Mouse (Mus musculus) MEL (cell line): Measurements from ENCODE around the gene Cdca7l. TPM values are rescaled to one million over a fixed set of nuclear protein-coding genes. Genes with fewer than 3 reads are reported as not detected.

ENCODE experiments used
- DNase-seq: peaks from one replicate; pipeline ENCODE4 v3.0.0; 2011; ENCODE audit warnings: low read depth, low spot score
- H3K27ac ChIP-seq: 2 replicates; pipeline ENCODE4 v1.5.1; 2012; ENCODE audit warnings: low read depth, mild to moderate bottlenecking, control low read depth, low read length, moderate library complexity; ENCODE audit not compliant: control insufficient read depth
- H3K27me3 ChIP-seq, 2 experiments: fragments of 150-350 bp in 1 of 2; sonication (generic) in 1 of 2; 2 replicates each; pipeline ENCODE4 v1.6.1; 2012; ENCODE audit warnings: low read length in 2 of 2, mild to moderate bottlenecking in 2 of 2, improper control_type of control experiment in 1 of 2, moderate library complexity in 1 of 2; ENCODE audit not compliant: insufficient read depth in 2 of 2, control insufficient read depth in 1 of 2
- H3K36me3 ChIP-seq, 2 experiments: 2 replicates each; pipeline ENCODE4 v1.6.1; 2012 to 2014; ENCODE audit warnings: low read length in 2 of 2, improper control_type of control experiment in 1 of 2, inconsistent platforms in 1 of 2, mild to moderate bottlenecking in 1 of 2; ENCODE audit not compliant: insufficient read depth in 2 of 2, control insufficient read depth in 1 of 2
- H3K4me1 ChIP-seq, 2 experiments: fragments of 150-350 bp in 1 of 2; sonication (generic) in 1 of 2; 2 replicates each; pipeline ENCODE4 v1.6.1; 2012; ENCODE audit warnings: low read length in 2 of 2, improper control_type of control experiment in 1 of 2, mild to moderate bottlenecking in 1 of 2; ENCODE audit not compliant: insufficient read depth in 2 of 2, control insufficient read depth in 1 of 2
- H3K4me3 ChIP-seq, 2 experiments: fragments of 150-350 bp in 1 of 2; sonication (generic) in 1 of 2; 2 replicates each; pipeline ENCODE4 v1.5.1; 2012; ENCODE audit warnings: low read depth in 2 of 2, low read length in 2 of 2, mild to moderate bottlenecking in 2 of 2, moderate library complexity in 2 of 2, control low read depth in 1 of 2, improper control_type of control experiment in 1 of 2; ENCODE audit not compliant: control insufficient read depth in 1 of 2, insufficient read depth in 1 of 2
- H3K79me2 ChIP-seq: 2 replicates; pipeline ENCODE4 v1.6.1; 2012; ENCODE audit warnings: mild to moderate bottlenecking, low read length, moderate library complexity; ENCODE audit not compliant: control insufficient read depth, poor library complexity, insufficient read depth
- H3K9ac ChIP-seq: 2 replicates; pipeline ENCODE4 v1.6.1; 2012; ENCODE audit warnings: low read depth, mild to moderate bottlenecking, control low read depth, low read length, moderate library complexity; ENCODE audit not compliant: control insufficient read depth, poor library complexity, severe bottlenecking
- H3K9me3 ChIP-seq: fragments of 150-350 bp; sonication (generic); replicated peaks from 2 replicates; pipeline ENCODE4 v1.6.1; 2012; ENCODE audit warnings: mild to moderate bottlenecking, low read length, improper control_type of control experiment, moderate library complexity; ENCODE audit not compliant: insufficient read depth
- CHD1 ChIP-seq: IDR thresholded peaks from 2 replicates; pipeline ENCODE4 v1.6.1; 2012; ENCODE audit warnings: low read depth, mild to moderate bottlenecking, inconsistent platforms, low read length, improper control_type of control experiment
- CTCF ChIP-seq, 3 experiments: IDR thresholded peaks in 2 of 3; conservative IDR thresholded peaks in 1 of 3; 2 replicates each; pipeline ENCODE4 v1.5.1; 2011 to 2012; ENCODE audit warnings: low read length in 3 of 3, low read depth in 2 of 3, mild to moderate bottlenecking in 2 of 3, improper control_type of control experiment in 1 of 3, inconsistent platforms in 1 of 3, mixed read lengths in 1 of 3, moderate library complexity in 1 of 3; ENCODE audit not compliant: control insufficient read depth in 1 of 3, insufficient read depth in 1 of 3, poor library complexity in 1 of 3, severe bottlenecking in 1 of 3
- ELF1 ChIP-seq: IDR thresholded peaks from 2 replicates; pipeline ENCODE4 v1.6.1; 2014; ENCODE audit warnings: low read depth, mild to moderate bottlenecking, inconsistent platforms, low read length, improper control_type of control experiment, moderate library complexity
- EP300 ChIP-seq, 2 experiments: IDR thresholded peaks; 2 replicates each; pipeline ENCODE4 v1.6.1; 2011; ENCODE audit warnings: improper control_type of control experiment in 2 of 2, low read length in 2 of 2, low read depth in 1 of 2, mild to moderate bottlenecking in 1 of 2
- ETS1 ChIP-seq: IDR thresholded peaks from 2 replicates; pipeline ENCODE4 v1.6.1; 2012; ENCODE audit warnings: low read depth, mild to moderate bottlenecking, inconsistent platforms, low read length, improper control_type of control experiment, moderate library complexity
- GABPA ChIP-seq: IDR thresholded peaks from 2 replicates; pipeline ENCODE4 v1.6.1; 2012; ENCODE audit warnings: low read depth, mild to moderate bottlenecking, inconsistent platforms, low read length, improper control_type of control experiment, moderate library complexity
- GATA1 ChIP-seq: IDR thresholded peaks from 2 replicates; pipeline ENCODE4 v1.6.1; 2011; ENCODE audit warnings: low read depth, low read length, improper control_type of control experiment
- JUND ChIP-seq: IDR thresholded peaks from 2 replicates; pipeline ENCODE4 v1.6.1; 2011; ENCODE audit warnings: low read depth, mild to moderate bottlenecking, improper control_type of control experiment, low read length
- MAFK ChIP-seq: IDR thresholded peaks from 2 replicates; pipeline ENCODE4 v1.6.1; 2011; ENCODE audit warnings: low read depth, mild to moderate bottlenecking, low read length, improper control_type of control experiment, borderline replicate concordance
- MXI1 ChIP-seq: IDR thresholded peaks from 2 replicates; pipeline ENCODE4 v1.6.1; 2011; ENCODE audit warnings: mild to moderate bottlenecking, low read depth, low read length, improper control_type of control experiment
- MYC ChIP-seq: IDR thresholded peaks from 2 replicates; pipeline ENCODE4 v1.6.1; 2011; ENCODE audit warnings: low read depth, mild to moderate bottlenecking, low read length, improper control_type of control experiment, moderate library complexity
- NELFE ChIP-seq: IDR thresholded peaks from 2 replicates; pipeline ENCODE4 v1.6.1; 2011; ENCODE audit warnings: low read depth, low read length, improper control_type of control experiment
- POLR2A ChIP-seq, 2 experiments: IDR thresholded peaks; 2 replicates each; pipeline ENCODE4 v1.6.1; 2011 to 2012; ENCODE audit warnings: low read length in 2 of 2, mild to moderate bottlenecking in 2 of 2, control low read depth in 1 of 2, improper control_type of control experiment in 1 of 2, low read depth in 1 of 2, moderate library complexity in 1 of 2; ENCODE audit not compliant: control insufficient read depth in 1 of 2, insufficient read depth in 1 of 2, poor library complexity in 1 of 2
- POLR2AphosphoS5 ChIP-seq: IDR thresholded peaks from 2 replicates; pipeline ENCODE4 v1.6.1; 2012; ENCODE audit warnings: low read depth, borderline replicate concordance, mild to moderate bottlenecking, inconsistent platforms, low read length, moderate library complexity, mixed read lengths
- SMC3 ChIP-seq: IDR thresholded peaks from 2 replicates; pipeline ENCODE4 v1.6.1; 2011; ENCODE audit warnings: low read depth, low read length, improper control_type of control experiment
- TBP ChIP-seq: IDR thresholded peaks from 2 replicates; pipeline ENCODE4 v1.8.0; 2011; ENCODE audit warnings: low read depth, low read length, improper control_type of control experiment
- UBTF ChIP-seq: IDR thresholded peaks from 2 replicates; pipeline ENCODE4 v1.6.1; 2012; ENCODE audit warnings: low read depth, mild to moderate bottlenecking, inconsistent platforms, low read length, improper control_type of control experiment, moderate library complexity, borderline replicate concordance; ENCODE audit not compliant: insufficient read depth
- USF1 ChIP-seq: IDR thresholded peaks from 2 replicates; pipeline ENCODE4 v1.6.1; 2014; ENCODE audit warnings: low read depth, mild to moderate bottlenecking, inconsistent platforms, low read length, improper control_type of control experiment, moderate library complexity
- ZC3H11A ChIP-seq: IDR thresholded peaks from 2 replicates; pipeline ENCODE4 v1.6.1; 2012; ENCODE audit warnings: low read depth, mild to moderate bottlenecking, inconsistent platforms, low read length, improper control_type of control experiment
- ZKSCAN1 ChIP-seq: IDR thresholded peaks from 2 replicates; pipeline ENCODE4 v1.6.1; 2012; ENCODE audit warnings: low read depth, mild to moderate bottlenecking, inconsistent platforms, low read length, improper control_type of control experiment, moderate library complexity
- ZMIZ1 ChIP-seq: IDR thresholded peaks from 2 replicates; pipeline ENCODE4 v1.6.1; 2012; ENCODE audit warnings: low read depth, mild to moderate bottlenecking, inconsistent platforms, low read length, improper control_type of control experiment, moderate library complexity
- ZNF384 ChIP-seq: IDR thresholded peaks from 2 replicates; pipeline ENCODE4 v1.6.1; 2012; ENCODE audit warnings: low read depth, mild to moderate bottlenecking, inconsistent platforms, low read length, improper control_type of control experiment
- polyA plus RNA-seq, 2 experiments: library from polyadenylated mRNA; stranded (reverse) in 1 of 2; unstranded in 1 of 2; fragments of >175 nt in 1 of 2; fragments of >200 nt in 1 of 2; gene quantifications; 2 replicates each; pipeline versions ENCODE4 v1.2.1 to v1.2.4; 2012; ENCODE audit warnings: low replicate concordance in 2 of 2, low read depth in 1 of 2; ENCODE audit not compliant: insufficient read length in 2 of 2, insufficient read depth in 1 of 2, missing spikeins in 1 of 2
- total RNA-seq: library from RNA; depleted of rRNA; stranded (reverse); fragments of 300-350 nt; gene quantifications from 2 replicates; pipeline ENCODE4 v1.2.3, GENCODE M21; 2012

Gene Cdca7l
- total and polyA plus RNA-seq, 3 experiments: 93.3 to 1,920 (median 99.6) TPM

GRCm38 (mm10) chr12:117789017-117789416 is 15.1 kb upstream of the Cdca7l start:
- DNase-seq: no peak
- H3K9me3 ChIP-seq: no peaks in the 10 kb centered on the region
- H3K9ac ChIP-seq: no peak overlapping the region
- H3K36me3 ChIP-seq: no peaks in the 10 kb centered on the region
- H3K4me1 ChIP-seq: no peaks in the 10 kb centered on the region
- H3K27me3 ChIP-seq: no peaks in the 10 kb centered on the region; a peak in 1 of 4 replicates
- H3K27ac ChIP-seq: no peak overlapping the region
- no peak overlapping the region for H3K4me3 ChIP-seq
- H3K79me2 ChIP-seq: no peaks in the 10 kb centered on the region
- TF ChIP-seq ELF1 (no peak), ZMIZ1 (no peak), MYC (no peak), POLR2AphosphoS5 (no peak), MAFK (no peak), CTCF (IDR thresholded peaks at IDR 0.05 in 2 of 3, conservative IDR thresholded peaks at IDR 0.05 in 1 of 3; ENCODE audit: control insufficient read depth in 1 of 3, insufficient read depth in 1 of 3, low read depth in 2 of 3, low read length in 3 of 3, poor library complexity in 1 of 3, severe bottlenecking in 1 of 3) (no peak), NELFE (no peak), CHD1 (no peak), POLR2A (IDR thresholded peaks at IDR 0.05; ENCODE audit: control insufficient read depth in 1 of 2, insufficient read depth in 1 of 2, low read depth in 1 of 2, low read length in 2 of 2, poor library complexity in 1 of 2) (no peak), MXI1 (no peak), TBP (no peak)

GRCm38 (mm10) chr12:117795303-117795702 is 8.8 kb upstream of the Cdca7l start:
- no peak for DNase-seq
- Histone ChIP-seq H3K79me2 (no peaks in the 10 kb centered on the region), H3K27me3 (peaks cover 0 to 1% of the 10 kb centered on the region in 2 experiments; a peak in 2 of 4 replicates), H3K4me1 (no peaks in the 10 kb centered on the region), H3K9ac (no peak overlapping the region), H3K27ac (no peak overlapping the region), H3K36me3 (no peaks in the 10 kb centered on the region), H3K4me3 (no peak overlapping the region), H3K9me3 (no peaks in the 10 kb centered on the region)
- TF ChIP-seq ZNF384: no peak
- TF ChIP-seq ZKSCAN1: no peak
- TF ChIP-seq ETS1: no peak
- no peak for TF ChIP-seq USF1
- no peak for TF ChIP-seq GATA1
- no peak for TF ChIP-seq ZC3H11A
- no peak for TF ChIP-seq MAFK
- TF ChIP-seq POLR2AphosphoS5: no peak
- TF ChIP-seq EP300 (IDR thresholded peaks at IDR 0.05; ENCODE audit: low read depth in 1 of 2, low read length in 2 of 2): no peak
- no peak for TF ChIP-seq GABPA
- TF ChIP-seq UBTF: no peak
- TF ChIP-seq MYC: no peak
- TF ChIP-seq SMC3: no peak
- no peak for TF ChIP-seq JUND
